Mouse (Mus musculus) MN1 (cell line): ENCODE data around the gene Gm11541.

Experiments used
- DNase-seq: peaks from one replicate; pipeline ENCODE4 v3.0.0-alpha.2; 2016; ENCODE audit warnings: low spot score

Gene Gm11541

GRCm38 (mm10) chr11:94704472-94704871, at the start of gene Gm11541:
Gene Gm11541, minus strand, starts transcription at chr11:94704499.
- no peak for DNase-seq

DNA sequence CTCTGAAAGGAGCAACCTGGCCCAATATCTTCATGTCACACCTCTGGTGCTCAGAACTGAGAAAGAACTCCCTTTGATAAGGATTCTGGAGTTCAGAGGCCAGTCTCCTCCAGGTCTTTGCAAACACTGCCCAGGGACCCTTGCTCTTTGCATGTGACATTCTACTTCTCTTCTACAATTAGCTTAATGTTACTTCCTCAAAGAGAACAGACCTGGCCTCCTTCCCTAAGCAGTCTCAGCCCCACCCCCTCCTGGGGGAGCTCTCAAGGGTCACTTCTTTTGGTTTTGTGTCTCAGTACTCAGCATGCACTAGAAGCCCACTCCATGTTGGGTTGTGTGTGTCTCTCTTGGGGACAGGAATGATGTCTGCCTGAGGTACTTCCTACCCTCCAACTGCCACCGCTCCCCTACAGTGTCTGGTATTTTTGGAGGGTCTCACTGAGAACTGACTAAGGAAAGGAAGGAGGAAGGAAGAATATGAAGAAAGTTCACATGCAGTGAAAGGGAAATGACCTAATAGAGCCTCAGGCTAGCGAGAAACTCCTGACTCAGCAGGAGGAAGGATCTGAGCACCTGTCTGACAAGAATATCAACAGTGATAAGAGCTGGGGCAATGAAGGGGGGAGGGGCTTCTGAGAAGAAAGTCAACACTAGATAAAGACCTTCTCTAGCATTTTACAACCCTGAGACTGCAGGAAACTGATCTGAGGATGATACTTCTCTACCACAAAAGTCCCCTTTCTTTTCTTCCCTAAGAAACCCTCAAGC, 48.8 kb upstream of the Gm11541 start:
- DNase-seq, result no peak

- DNase-seq, result no peak
These were observed 37.5 kb upstream of the Gm11541 start, which contains the start of gene Cdc34b for GRCm38 (mm10) chr11:94741732-94742272. Gene Cdc34b, plus strand, starts transcription at chr11:94741782.

- no peak for DNase-seq
These were observed 31.4 kb upstream of the Gm11541 start for GRCm38 (mm10) chr11:94735746-94736145.

DNA sequence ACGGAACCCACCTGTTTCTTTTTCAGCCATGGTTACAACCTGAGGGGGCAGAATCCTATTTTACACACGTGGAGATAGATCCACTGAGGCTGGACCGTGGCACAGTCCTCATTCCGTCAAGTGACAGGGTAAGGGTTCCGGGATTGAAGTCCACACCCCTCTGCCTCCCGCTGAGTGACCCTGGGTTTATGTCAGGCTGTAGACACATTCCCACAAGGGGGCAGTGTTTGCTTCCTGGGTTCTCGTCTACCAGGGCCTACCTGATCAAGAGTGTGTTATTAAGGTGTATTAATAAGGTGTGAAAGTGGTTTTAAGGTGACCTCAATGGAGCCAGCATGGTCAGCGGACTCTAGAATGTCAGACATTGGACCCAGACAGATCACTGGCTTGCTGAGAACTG, 28.5 kb upstream of the Gm11541 start:
- peak; percentile 13 for DNase-seq

DNA sequence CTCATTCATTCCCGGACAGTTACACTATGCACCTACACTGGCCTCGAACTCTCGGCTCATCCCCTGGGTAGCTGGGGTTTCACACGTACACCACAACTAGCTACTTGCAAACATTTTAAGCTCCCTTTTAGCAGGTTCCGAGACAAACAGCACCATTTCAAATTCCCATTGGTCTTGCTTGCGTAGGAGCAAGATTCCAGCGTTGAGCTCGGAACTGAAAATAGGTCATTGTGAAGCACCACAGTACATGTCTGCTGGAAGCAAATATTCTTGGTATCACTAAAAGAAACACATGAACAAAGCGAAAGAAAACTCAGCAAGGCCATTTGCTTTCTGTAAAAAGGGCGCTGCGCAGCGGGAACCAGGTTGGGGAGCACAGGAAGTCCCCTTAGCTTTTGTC, 26.9 kb upstream of the Gm11541 start:
- DNase-seq, result no peak

DNA sequence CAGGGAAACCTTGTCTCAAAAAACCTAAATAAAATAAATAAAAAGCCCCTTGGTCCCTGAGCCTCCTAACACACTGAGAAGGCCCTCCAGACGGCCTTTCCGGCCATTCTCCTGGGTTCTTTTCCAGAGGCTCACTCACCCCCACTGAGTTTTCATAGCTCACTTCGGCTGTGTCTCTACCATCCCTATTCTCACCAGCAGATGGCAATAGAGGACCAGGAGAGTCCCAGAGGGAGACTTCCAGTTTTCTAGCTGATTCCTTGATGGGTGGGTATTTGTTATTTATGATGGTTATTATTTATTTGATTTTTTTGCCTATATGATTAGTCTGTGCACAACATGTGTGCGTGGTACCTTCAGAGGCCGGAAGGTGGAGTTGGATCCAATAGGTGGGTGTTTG, 26.0 kb upstream of the Gm11541 start:
- peak; percentile 69 for DNase-seq

DNA sequence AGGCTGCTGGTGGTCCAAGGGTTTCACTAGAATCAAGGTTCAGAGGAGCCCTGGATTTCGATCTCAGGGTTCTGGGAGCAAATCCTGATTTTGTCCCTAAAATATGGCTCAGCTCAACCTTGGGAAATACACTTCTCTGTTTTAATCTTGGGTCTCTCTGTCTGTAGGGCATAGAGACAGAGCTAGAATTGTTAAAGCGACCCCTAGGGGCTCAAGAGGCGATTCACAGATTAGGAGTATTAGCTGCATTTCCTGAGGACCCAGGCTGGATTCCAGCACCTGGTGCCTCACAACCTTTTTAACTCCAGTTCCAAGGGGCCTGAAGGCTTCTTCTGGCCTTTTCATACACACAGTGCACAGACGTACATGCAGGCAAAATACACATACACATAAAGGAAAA, 25.3 kb upstream of the Gm11541 start:
- DNase-seq, result no peak

DNA sequence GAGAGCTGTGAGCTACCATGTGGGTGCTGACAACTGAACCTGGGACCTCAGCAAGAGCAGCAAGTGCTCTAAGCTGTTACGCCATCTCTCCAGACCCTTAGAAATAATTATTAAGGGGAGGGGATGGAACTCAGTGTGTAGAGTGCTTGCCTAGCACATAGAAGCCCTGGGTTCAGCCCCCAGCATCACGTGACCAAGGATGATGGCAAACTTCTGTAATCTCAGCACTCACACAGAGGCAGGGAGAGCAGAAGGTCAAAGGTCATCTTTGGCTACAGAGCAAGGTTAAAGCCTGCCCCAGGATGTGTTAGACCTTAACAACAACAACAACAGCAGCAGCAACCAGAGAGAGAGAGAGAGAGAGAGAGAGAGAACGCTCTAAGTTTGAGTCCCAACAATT, 24.2 kb upstream of the Gm11541 start:
- no peak for DNase-seq

DNA sequence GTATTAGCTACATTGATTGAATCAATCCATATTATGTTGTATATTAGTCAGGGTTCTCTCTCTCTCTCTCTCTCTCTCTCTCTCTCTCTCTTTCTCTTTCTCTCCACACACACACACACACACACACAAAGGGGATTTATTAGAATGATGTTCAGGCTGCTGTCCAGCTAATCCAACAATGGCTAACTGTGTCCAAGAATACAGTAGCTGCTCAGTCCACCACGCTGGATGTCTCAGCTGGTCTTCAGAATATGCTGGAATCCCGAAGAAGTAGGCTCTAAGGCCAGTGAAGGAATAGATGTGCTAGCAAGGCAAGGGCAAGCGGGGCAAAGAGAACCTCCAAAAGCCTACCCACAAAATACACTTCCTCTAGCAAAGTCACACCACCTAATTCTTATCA, 23.0 kb upstream of the Gm11541 start:
- DNase-seq, result no peak

GRCm38 (mm10) chr11:94719216-94719615, 14.9 kb upstream of the Gm11541 start:
- no peak for DNase-seq

DNA sequence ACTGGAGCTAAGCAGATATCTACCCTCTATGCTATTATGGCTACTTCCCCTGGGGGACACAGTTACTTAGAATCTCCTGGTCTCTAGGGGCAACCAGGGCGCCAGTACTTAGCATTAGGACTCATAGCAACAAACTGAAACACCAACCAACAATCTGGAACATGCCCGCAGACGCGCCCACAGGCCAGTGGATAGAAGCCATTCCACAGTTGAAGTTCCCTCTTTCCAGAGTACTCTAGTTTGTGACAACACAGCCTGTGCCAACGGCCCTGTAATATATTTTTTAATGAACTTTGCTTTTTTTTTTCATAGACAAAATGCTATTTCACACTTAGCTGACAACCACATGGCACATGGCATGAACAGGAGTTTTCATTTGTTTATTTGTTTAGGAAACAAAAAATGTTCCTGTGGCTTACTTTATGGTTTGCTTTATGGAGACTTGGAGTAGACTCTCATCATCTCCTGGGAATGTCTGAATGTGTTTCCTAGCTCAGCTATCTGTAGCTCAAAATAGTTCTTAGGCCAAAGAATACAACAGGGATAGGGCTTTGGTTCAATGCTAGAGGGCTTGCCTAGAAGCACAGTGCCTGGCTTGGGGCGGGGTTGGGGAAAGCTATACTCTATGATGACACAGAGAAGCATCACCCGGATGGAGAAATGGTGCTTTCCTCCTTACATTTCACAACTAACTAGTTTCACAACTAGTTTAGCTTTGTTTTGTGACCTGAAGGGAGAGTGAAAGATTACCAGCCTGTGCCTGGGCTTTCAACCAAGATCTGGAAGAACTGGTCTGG, 14.0 kb upstream of the Gm11541 start:
- no peak for DNase-seq

GRCm38 (mm10) chr11:94717239-94717638, 12.9 kb upstream of the Gm11541 start:
- no peak for DNase-seq

GRCm38 (mm10) chr11:94716754-94717153, 12.5 kb upstream of the Gm11541 start:
- DNase-seq, result no peak

DNA sequence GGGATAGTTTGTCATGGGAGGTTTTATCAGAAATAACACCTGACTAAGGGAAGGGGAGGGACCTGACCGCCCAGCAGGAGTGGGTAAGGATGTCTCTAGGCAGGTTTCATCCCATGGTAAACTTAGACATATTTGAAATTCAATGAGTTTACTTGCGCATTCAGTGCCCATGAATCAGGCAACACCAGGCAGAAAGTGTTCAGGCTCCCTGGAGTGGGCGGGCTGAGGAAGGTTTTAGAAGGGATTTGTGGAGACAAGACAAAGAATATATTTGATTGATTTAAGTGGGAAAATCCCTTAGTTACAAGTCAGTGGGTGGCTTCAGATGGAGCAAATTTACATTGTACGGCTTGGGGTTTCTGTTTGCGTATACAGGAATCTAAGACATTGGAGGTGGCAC, 11.3 kb upstream of the Gm11541 start:
- DNase-seq, result no peak

DNA sequence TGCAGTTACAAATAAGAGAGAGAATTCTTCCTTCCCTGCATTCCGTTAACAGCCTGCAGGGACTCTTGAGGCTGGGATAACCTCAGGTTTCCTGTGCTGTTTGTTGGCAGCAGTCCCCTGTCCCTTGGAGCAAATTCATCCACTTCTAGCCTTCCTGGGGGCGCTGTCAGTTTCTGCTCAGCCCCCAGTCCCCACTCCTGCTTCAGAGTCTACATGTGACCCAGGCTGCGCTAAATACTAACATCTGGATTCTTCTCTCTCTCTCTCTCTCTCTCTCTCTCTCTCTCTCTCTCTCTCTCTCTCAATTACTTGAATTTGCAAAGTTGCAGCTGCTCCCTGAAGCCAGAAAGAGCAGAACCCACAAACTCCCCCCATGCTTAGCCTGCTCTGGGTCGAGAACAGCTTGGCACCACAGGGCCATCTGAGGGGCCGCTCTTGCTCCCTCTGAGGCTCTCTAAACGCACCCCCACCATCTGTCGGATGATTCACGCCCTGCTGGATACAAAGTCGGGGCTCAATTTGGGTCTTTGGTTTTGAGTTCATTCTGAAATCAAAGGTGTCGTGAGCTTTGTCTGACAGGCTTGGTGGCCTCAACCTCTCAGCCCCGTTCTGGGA, 9.1 kb upstream of the Gm11541 start:
- DNase-seq, result no peak

GRCm38 (mm10) chr11:94704020-94704419, 279 bp downstream of the Gm11541 start:
- DNase-seq, result no peak

DNA sequence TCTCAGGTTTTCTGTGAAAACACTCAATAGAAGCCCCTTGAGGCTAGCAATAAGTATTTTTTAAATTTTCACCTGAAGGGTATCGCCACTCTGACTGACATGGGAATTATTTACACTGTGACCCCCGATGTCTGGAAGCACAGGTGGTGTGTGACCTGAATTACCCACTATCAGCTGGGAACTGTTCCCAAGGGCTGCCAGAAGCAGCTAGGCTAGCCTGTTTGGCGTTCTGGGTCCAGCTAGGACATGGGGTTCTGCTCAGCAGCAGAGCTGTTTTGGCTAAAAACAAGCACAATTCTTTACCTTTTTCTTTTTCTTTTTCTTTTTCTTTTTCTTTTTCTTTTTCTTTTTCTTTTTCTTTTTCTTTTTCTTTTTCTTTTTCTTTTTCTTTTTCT, 2.1 kb downstream of the Gm11541 start:
- no peak for DNase-seq

DNA sequence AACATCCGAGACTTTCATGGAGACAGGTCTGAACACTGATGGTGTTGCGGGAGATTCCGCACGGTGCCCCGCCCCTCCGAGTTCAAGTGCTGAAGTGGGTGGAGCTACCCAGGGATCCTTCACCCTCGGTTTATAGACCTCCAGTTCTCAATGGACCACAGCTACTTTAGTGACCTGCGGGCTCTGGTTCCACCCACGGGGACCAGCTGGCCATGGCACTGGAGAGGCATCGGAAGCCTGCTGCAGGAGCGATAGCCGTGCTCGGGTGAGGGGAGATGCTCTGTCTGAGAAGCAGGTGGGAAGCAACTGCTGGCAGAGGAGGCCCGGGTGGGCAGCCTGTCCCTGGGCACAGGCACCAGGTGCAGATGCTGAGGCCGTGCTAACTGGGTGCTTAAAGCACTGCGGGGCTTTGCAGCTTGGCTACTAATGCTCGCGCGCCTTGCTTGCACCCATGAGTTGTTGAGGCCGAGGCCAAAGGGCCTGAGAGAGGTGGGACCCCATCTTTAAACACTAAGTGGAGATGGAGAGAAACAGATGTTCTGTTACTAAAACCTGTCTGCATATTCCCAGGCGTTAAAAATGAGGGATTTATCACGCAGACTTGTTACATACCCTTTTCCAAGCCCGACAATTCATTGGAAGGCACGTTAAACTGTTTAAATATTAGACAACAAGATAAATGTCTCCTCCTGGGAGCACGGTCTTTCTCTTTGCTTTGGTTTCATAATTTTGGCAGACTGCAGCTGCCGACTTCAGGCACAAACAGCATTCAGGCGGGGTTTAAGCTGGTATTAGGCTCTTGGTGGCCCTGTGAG, 2.7 kb downstream of the Gm11541 start:
- DNase-seq, result no peak

DNA sequence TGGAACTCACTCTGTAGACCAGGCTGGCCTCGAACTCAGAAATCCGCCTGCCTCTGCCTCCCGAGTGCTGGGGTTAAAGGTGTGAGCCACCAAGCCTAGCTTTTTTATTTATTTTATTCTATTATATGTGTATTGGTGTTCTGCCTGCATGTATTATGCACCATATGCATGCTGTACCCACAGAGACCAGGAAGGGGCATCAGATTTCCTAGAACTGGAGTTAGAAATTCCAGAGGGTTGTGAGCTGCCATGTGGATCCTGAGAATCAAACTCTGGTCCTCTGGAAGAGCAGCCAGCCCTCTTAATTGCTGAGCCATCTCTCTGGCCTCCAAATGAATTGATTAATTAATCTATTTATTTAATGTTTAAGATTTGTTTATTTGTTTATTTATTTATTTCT, 4.9 kb downstream of the Gm11541 start:
- DNase-seq, result no peak

- DNase-seq, result no peak
These were observed 6.4 kb downstream of the Gm11541 start for GRCm38 (mm10) chr11:94697703-94698464.
